Mouse (Mus musculus): ENCODE results near the gene Gm21974. TPM values are rescaled to one million over a fixed set of nuclear protein-coding genes. Genes with fewer than 3 reads are reported as not detected.
A peak's percentile ranks its signal among the peaks of the same experiment; 100 is the strongest.
"Not testable (repeated sequence)": the region's sequence is repeated elsewhere in the genome, so short reads cannot be mapped to it uniquely, and the experiment has no call there.

Gm21974 gene
- total RNA-seq, 1 experiment from 2014 or later, result not detected

GRCm38 (mm10) chr7:127841340-127842000 lies 53.8 kb downstream of the Gm21974 start:
- ATAC-seq (replicated peaks; ENCODE audit: insufficient number of reproducible peaks, low FRiP score, low TSS enrichment, poor library complexity, severe bottlenecking), result peak; percentile 80

- peak; percentile 14; the same call in 1 of the 2 replicates for ATAC-seq (replicated peaks; ENCODE audit: insufficient number of reproducible peaks, low FRiP score, low TSS enrichment, poor library complexity, severe bottlenecking)
These were observed 54.4 kb downstream of the Gm21974 start for GRCm38 (mm10) chr7:127840886-127841285.

DNA sequence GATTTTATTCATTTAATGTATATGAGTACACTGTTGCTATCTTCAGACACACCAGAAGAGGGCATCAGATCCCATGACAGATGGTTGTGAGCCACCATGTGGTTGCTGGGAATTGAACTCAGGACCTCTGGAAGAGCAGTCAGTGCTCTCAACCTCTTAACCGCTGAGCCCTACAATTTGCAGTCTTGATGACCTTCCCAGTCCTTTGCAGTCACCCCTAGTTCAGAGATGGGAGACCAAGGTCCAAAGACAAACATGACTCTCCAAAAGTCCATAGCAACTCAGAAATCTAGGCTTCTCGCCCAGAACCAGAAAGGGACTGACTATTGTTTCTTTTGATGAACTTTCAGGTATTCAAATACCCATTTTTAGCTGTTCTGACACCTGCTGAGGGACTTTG lies 55.2 kb downstream of the Gm21974 start:
- not testable (repeated sequence) for ATAC-seq (replicated peaks; ENCODE audit: insufficient number of reproducible peaks, low FRiP score, low TSS enrichment, poor library complexity, severe bottlenecking)

- not testable (repeated sequence) for ATAC-seq (replicated peaks; ENCODE audit: insufficient number of reproducible peaks, low FRiP score, low TSS enrichment, poor library complexity, severe bottlenecking)
These were observed 57.4 kb downstream of the Gm21974 start for GRCm38 (mm10) chr7:127837878-127838277.

- no peak for ATAC-seq (replicated peaks; ENCODE audit: insufficient number of reproducible peaks, low FRiP score, low TSS enrichment, poor library complexity, severe bottlenecking)
These were observed 57.8 kb downstream of the Gm21974 start for GRCm38 (mm10) chr7:127837473-127837872.

Other genes starting within 250 kb of the Gm21974 start
- gene Bcl7c, start 186.5 kb downstream of the Gm21974 start, total RNA-seq (2017), result 22.5 to 27.9 TPM (median 23.5 TPM) in 3 replicates
- not detected in 3 replicates for gene Ctf1, start 182.7 kb downstream of the Gm21974 start, total RNA-seq (2017)
- gene Ctf2, start 163.3 kb downstream of the Gm21974 start, total RNA-seq (2017), result 0.64 to 0.76 TPM in 2 of 3 replicates, not detected in the other
- 2.1 to 8.5 TPM (median 3.1 TPM) in 3 replicates for gene Fbxl19, start 150.9 kb downstream of the Gm21974 start, total RNA-seq (2017)
- 31.9 to 44.5 TPM (median 35.2 TPM) in 3 replicates for gene Orai3, start 125.6 kb downstream of the Gm21974 start, total RNA-seq (2017)
- 5.2 to 14.9 TPM (median 7.7 TPM) in 3 replicates for gene Setd1a, start 118.8 kb downstream of the Gm21974 start, total RNA-seq (2017)
- gene Gm49388, start 109.8 kb downstream of the Gm21974 start, total RNA-seq (2017), result 0.87 to 3.2 TPM (median 2.2 TPM) in 3 replicates
- 8.6 to 11.1 TPM (median 9.4 TPM) in 3 replicates for gene Hsd3b7, start 94.8 kb downstream of the Gm21974 start, total RNA-seq (2017)
- 98.1 to 120 TPM (median 102 TPM) in 3 replicates for gene Stx4a, start 71.2 kb downstream of the Gm21974 start, total RNA-seq (2017)
- gene Stx1b, start 70.9 kb downstream of the Gm21974 start, total RNA-seq (2017), result 0.11 TPM in 1 of 3 replicates, not detected in the others
- 49.9 to 74.6 TPM (median 50.8 TPM) in 3 replicates for gene Zfp646, start 19.2 kb downstream of the Gm21974 start, total RNA-seq (2017)
- 1.6 to 7.1 TPM (median 6.4 TPM) in 3 replicates for gene Zfp668, start 18.6 kb downstream of the Gm21974 start, total RNA-seq (2017)
- 0.75 TPM in 1 of 3 replicates, not detected in the others for gene Prss53, start 4.5 kb downstream of the Gm21974 start, total RNA-seq (2017)
- gene Vkorc1, start 163 bp upstream of the Gm21974 start, total RNA-seq (2017), result 1.4 to 3.6 TPM (median 2.3 TPM) in 3 replicates
- gene Bckdk, start 8.6 kb upstream of the Gm21974 start, total RNA-seq (2017), result 10.0 to 27.5 TPM (median 12.5 TPM) in 3 replicates
- 48.9 to 58.0 TPM (median 55.2 TPM) in 3 replicates for gene Kat8, start 17.1 kb upstream of the Gm21974 start, total RNA-seq (2017)
- gene Prss8, start 34.6 kb upstream of the Gm21974 start, total RNA-seq (2017), result not detected in 3 replicates
- gene Prss36, start 51.3 kb upstream of the Gm21974 start, total RNA-seq (2017), result 1.1 TPM in 2 of 3 replicates, not detected in the other
- gene Fus, start 72.0 kb upstream of the Gm21974 start, total RNA-seq (2017), result 85.2 to 172 TPM (median 110 TPM) in 3 replicates
- gene Pycard, start 98.4 kb upstream of the Gm21974 start, total RNA-seq (2017), result 65.7 to 90.8 TPM (median 79.5 TPM) in 3 replicates
- gene Trim72, start 108.5 kb upstream of the Gm21974 start, total RNA-seq (2017), result 0.68 TPM in 1 of 3 replicates, not detected in the others
- gene Itgam, start 167.2 kb upstream of the Gm21974 start, total RNA-seq (2017), result 419 to 520 TPM (median 447 TPM) in 3 replicates
- 33.7 to 34.7 TPM in 2 of 3 replicates, not detected in the other for gene Gm49368, start 167.2 kb upstream of the Gm21974 start, total RNA-seq (2017)
- gene Itgax, start 234.1 kb upstream of the Gm21974 start, total RNA-seq (2017), result 189 to 316 TPM (median 230 TPM) in 3 replicates

Measured in monocyte, adult 5-6 weeks (primary cell).